21 mouse cellular contexts compared by ENCODE assay signal in the genomic region with DNA sequence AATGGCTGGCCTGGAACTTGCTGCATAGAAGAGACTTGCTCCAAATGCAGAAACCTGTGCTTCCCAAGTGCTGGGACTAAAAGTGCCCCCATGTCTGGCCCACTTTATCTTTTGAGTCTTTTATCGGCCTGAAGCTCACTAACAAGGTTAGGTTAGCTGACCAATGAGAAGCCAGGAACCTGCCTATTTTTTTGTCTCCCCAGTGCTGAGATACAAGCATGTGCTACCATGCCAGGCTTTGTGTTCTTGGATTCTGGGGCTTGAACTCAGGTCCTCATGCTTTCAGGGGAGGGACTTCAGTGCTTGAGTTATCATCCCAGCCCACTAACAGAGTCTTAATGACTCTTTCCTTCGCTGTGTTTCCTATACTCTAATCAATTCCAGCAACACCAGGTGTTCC. TPM values are rescaled to one million over a fixed set of nuclear protein-coding genes. Genes with fewer than 3 reads are reported as not detected.
DNase-seq lines count a peak whose midpoint lies in the region; TF ChIP-seq lines count a peak whose summit lies in the region.
"Had no signal": no experiment of that assay in that cellular context is flagged by ENCODE, and none has a peak within 500 bp of the region (broad histone marks: within the 10 kb centered on the region; RNA-seq: fewer than 3 reads in every experiment).

No protein-coding gene starts in this region.

- in situ Hi-C loops in ES-E14 (cut with MboI; ENCODE audit: low sequenced_read_pairs in 2 of 2, unreplicated experiment in 2 of 2): no loop called here

- H3K27ac ChIP-seq in ES-E14 (ENCODE audit: insufficient read depth, low read depth, low read length, poor library complexity, severe bottlenecking): no peak overlapping the region
- H3K27ac ChIP-seq: embryonic facial prominence, embryonic 10.5 days; embryonic facial prominence, embryonic 12.5 days; forebrain, embryonic 13.5 days; forebrain, embryonic 15.5 days had no signal

- H3K36me3 ChIP-seq in E14TG2a.4 (ENCODE audit: insufficient read depth, low read length) (no peaks in the 10 kb centered on the region), ES-E14 (ENCODE audit: control insufficient read depth, insufficient read depth, low read length, poor library complexity, severe bottlenecking) (no peaks in the 10 kb centered on the region)
- H3K36me3 ChIP-seq: embryonic facial prominence, embryonic 10.5 days; embryonic facial prominence, embryonic 12.5 days; forebrain, embryonic 15.5 days had no signal

- TF ChIP-seq CTCF in E14TG2a.4 (conservative IDR thresholded peaks at IDR 0.05; ENCODE audit: low read length): no peak

- H3K9me3 ChIP-seq in E14TG2a.4 (ENCODE audit: low read length) (no peaks in the 10 kb centered on the region), ES-E14 (ENCODE audit: control insufficient read depth, insufficient read depth, low read depth, low read length) (no peaks in the 10 kb centered on the region)
- H3K9me3 ChIP-seq: embryonic facial prominence, embryonic 10.5 days; embryonic facial prominence, embryonic 12.5 days; forebrain, embryonic 13.5 days; forebrain, embryonic 15.5 days had no signal

- H3K4me1 ChIP-seq in E14TG2a.4 (replicated peaks; ENCODE audit: low read depth, low read length): peaks cover 50% of the 10 kb centered on the region
- H3K4me1 ChIP-seq in ES-E14 (ENCODE audit: control insufficient read depth in 2 of 2, insufficient read depth in 2 of 2, low read length in 2 of 2, poor library complexity in 1 of 2): peaks cover 3 to 4% of the 10 kb centered on the region in 2 experiments; a peak in 2 of 4 replicates

- no peaks in the 10 kb centered on the region for H3K27me3 ChIP-seq in E14TG2a.4 (ENCODE audit: insufficient read depth, low read length)
- H3K27me3 ChIP-seq: CH12.LX, Patski had no signal

- intact Hi-C loops in heart, postnatal 14 days (cut with DNase I): no loop called here

- peak overlapping the region; percentile 37; the same call in 1 of the 2 replicates for H3K4me3 ChIP-seq in E14TG2a.4 (replicated peaks; ENCODE audit: low read length)
- H3K4me3 ChIP-seq in ES-E14 (ENCODE audit: insufficient read depth in 1 of 2, low read depth in 1 of 2, low read length in 2 of 2, poor library complexity in 1 of 2, severe bottlenecking in 1 of 2): peak overlapping the region in 1 of 2 experiments; percentile 16; a peak in 1 of 4 replicates
- H3K4me3 ChIP-seq: embryonic facial prominence, embryonic 10.5 days; embryonic facial prominence, embryonic 12.5 days; forebrain, embryonic 13.5 days; forebrain, embryonic 15.5 days had no signal

- H3K9ac ChIP-seq in ES-E14 (ENCODE audit: insufficient read depth, low read depth, low read length, poor library complexity, severe bottlenecking): peak overlapping the region; percentile 17; the same call in 1 of the 2 replicates
- H3K9ac ChIP-seq: embryonic facial prominence, embryonic 12.5 days; forebrain, embryonic 13.5 days; forebrain, embryonic 15.5 days; forebrain, postnatal 0 days had no signal

- no peak for DNase-seq in ES-E14 (ENCODE audit: low read depth, low spot score)
- DNase-seq in R1 (ENCODE audit: low read depth, low spot score): peak; percentile 16
- DNase-seq in adrenal gland, postnatal 10 days: no peak
- DNase-seq in heart, postnatal 14 days: no peak
- DNase-seq: adrenal gland, adult 2 months; adrenal gland, postnatal 14 days; adrenal gland, postnatal 36 days; B cell, adult 2 months; cerebellum, adult 11-12 months; cerebellum, adult 2 months; cerebellum, adult 9-10 months; cerebellum, postnatal 10 days; cerebellum, postnatal 25 days; forebrain, postnatal 0 days had no signal

TF ChIP-seq in ES-E14, 5 proteins besides CTCF, POLR2A, EP300 and RAD21:
- TF ChIP-seq MAFK (IDR thresholded peaks at IDR 0.05; ENCODE audit: insufficient read depth, low read depth, low read length) (no peak), ZNF384 (IDR thresholded peaks at IDR 0.05; ENCODE audit: low read depth, low read length) (no peak), CHD2 (IDR thresholded peaks at IDR 0.05; ENCODE audit: low read depth, low read length) (no peak)

RNA-seq across cellular contexts. Expression of gene Ngrn, which starts 3.3 kb away (rescaled TPM):
- total RNA-seq in ES-E14 (2012; rRNA removed): 37.8 and 45.2 TPM in 2 replicates
- 10 to 100 TPM; 38.7 to 47.4 TPM for total RNA-seq in adrenal gland, postnatal 10 days (2021)
- total RNA-seq in heart, postnatal 14 days (2021): 10 to 100 TPM; 25.2 to 25.6 TPM

RNA-seq across cellular contexts. Expression of gene Ttll13, which starts 11.5 kb away (rescaled TPM):
- total RNA-seq in ES-E14 (2012; rRNA removed): 1.4 and 2.8 TPM in 2 replicates
- total RNA-seq in adrenal gland, postnatal 10 days (2021): 1 to 10 TPM; 1.1 to 1.8 TPM
- total RNA-seq in heart, postnatal 14 days (2021): under 1 TPM; 0.46 to 0.55 TPM

RNA-seq across cellular contexts. Expression of gene Vps33b, which starts 11.7 kb away (rescaled TPM):
- total RNA-seq in ES-E14 (2012; rRNA removed): 21.1 and 30.4 TPM in 2 replicates
- total RNA-seq in adrenal gland, postnatal 10 days (2021): 10 to 100 TPM; 14.5 to 18.3 TPM
- total RNA-seq in heart, postnatal 14 days (2021): 1 to 10 TPM; 7.0 to 7.4 TPM

RNA-seq across cellular contexts. Expression of gene Gdpgp1, which starts 25.0 kb away (rescaled TPM):
- total RNA-seq in ES-E14 (2012; rRNA removed): 4.4 and 4.5 TPM in 2 replicates
- 1 to 10 TPM; 3.0 to 3.9 TPM for total RNA-seq in adrenal gland, postnatal 10 days (2021)
- total RNA-seq in heart, postnatal 14 days (2021): 1 to 10 TPM; 1.9 TPM

RNA-seq across cellular contexts. Expression of gene Cib1, which starts 25.1 kb away (rescaled TPM):
- 52.6 and 59.7 TPM in 2 replicates for total RNA-seq in ES-E14 (2012; rRNA removed)
- 10 to 100 TPM; 50.6 to 54.9 TPM for total RNA-seq in adrenal gland, postnatal 10 days (2021)
- total RNA-seq in heart, postnatal 14 days (2021): 10 to 100 TPM; 18.1 to 22.5 TPM
